Mouse (Mus musculus) naive thymus-derived CD4-positive, alpha-beta T cell, adult 2 months (primary cell): ENCODE data around the gene Fcho2.
"Not testable (repeated sequence)": the region's sequence is repeated elsewhere in the genome, so short reads cannot be mapped to it uniquely, and the experiment has no call there.

Experiments used
- DNase-seq: peaks from one replicate; pipeline ENCODE4 v3.0.0-alpha.2; 2011; ENCODE audit warnings: low read depth

Gene Fcho2

GRCm38 (mm10) chr13:98815147-98815785, at the start of gene Fcho2:
Fcho2 (minus strand) TSS chr13:98815449.
- peak; percentile 93 for DNase-seq

- no peak for DNase-seq
Observed at GRCm38 (mm10) chr13:98855291-98855690, 40.0 kb upstream of the Fcho2 start.

- DNase-seq: no peak
Observed at GRCm38 (mm10) chr13:98845794-98846193, 30.5 kb upstream of the Fcho2 start.

- peak; percentile 30 for DNase-seq
Observed at GRCm38 (mm10) chr13:98836423-98837088, 21.3 kb upstream of the Fcho2 start.

- no peak for DNase-seq
Observed at GRCm38 (mm10) chr13:98835740-98836139, 20.5 kb upstream of the Fcho2 start.

GRCm38 (mm10) chr13:98834723-98835122, 19.5 kb upstream of the Fcho2 start:
- DNase-seq: no peak

GRCm38 (mm10) chr13:98834199-98834598, 18.9 kb upstream of the Fcho2 start:
- no peak for DNase-seq

- DNase-seq: peak; percentile 37
Observed at GRCm38 (mm10) chr13:98832451-98833450, 17.5 kb upstream of the Fcho2 start.

GRCm38 (mm10) chr13:98829026-98829425, 13.8 kb upstream of the Fcho2 start:
- DNase-seq: not testable (repeated sequence)

GRCm38 (mm10) chr13:98825574-98825973, 10.3 kb upstream of the Fcho2 start:
- no peak for DNase-seq

- DNase-seq: no peak
Observed at GRCm38 (mm10) chr13:98819094-98819493, 3.8 kb upstream of the Fcho2 start.

- no peak for DNase-seq
Observed at GRCm38 (mm10) chr13:98818205-98818604, 3.0 kb upstream of the Fcho2 start.

GRCm38 (mm10) chr13:98817766-98818165, 2.5 kb upstream of the Fcho2 start:
- DNase-seq: no peak

GRCm38 (mm10) chr13:98816981-98817660, 1.9 kb upstream of the Fcho2 start:
- DNase-seq: not testable (repeated sequence)

- DNase-seq: no peak
Observed at GRCm38 (mm10) chr13:98816571-98816970, 1.3 kb upstream of the Fcho2 start.

- DNase-seq: peak; percentile 69
Observed at GRCm38 (mm10) chr13:98814275-98815040, 791 bp downstream of the Fcho2 start.

- DNase-seq: no peak
Observed at GRCm38 (mm10) chr13:98813596-98814274, 1.5 kb downstream of the Fcho2 start.

- DNase-seq: no peak
Observed at GRCm38 (mm10) chr13:98813167-98813566, 2.1 kb downstream of the Fcho2 start.

- no peak for DNase-seq
Observed at GRCm38 (mm10) chr13:98812285-98812684, 3.0 kb downstream of the Fcho2 start.

- DNase-seq: peak; percentile 30
Observed at GRCm38 (mm10) chr13:98810143-98810542, 5.1 kb downstream of the Fcho2 start.
